Mouse (Mus musculus) c-Kit-negative CD71-positive TER-119-positive erythroid progenitor cells, embryonic 14.5 days (primary cell): ENCODE results near the gene Il18bp.

Source experiments
- DNase-seq: peaks from one replicate; pipeline ENCODE4 v3.0.0-alpha.2; 2013; ENCODE audit warnings: low read depth, low spot score

Gene Il18bp

GRCm38 (mm10) chr7:102006520-102006919 lies 12.0 kb downstream of the Il18bp start:
- DNase-seq: peak; percentile 40

- DNase-seq: no peak
Observed at GRCm38 (mm10) chr7:102000921-102001630, 17.4 kb downstream of the Il18bp start.

DNA sequence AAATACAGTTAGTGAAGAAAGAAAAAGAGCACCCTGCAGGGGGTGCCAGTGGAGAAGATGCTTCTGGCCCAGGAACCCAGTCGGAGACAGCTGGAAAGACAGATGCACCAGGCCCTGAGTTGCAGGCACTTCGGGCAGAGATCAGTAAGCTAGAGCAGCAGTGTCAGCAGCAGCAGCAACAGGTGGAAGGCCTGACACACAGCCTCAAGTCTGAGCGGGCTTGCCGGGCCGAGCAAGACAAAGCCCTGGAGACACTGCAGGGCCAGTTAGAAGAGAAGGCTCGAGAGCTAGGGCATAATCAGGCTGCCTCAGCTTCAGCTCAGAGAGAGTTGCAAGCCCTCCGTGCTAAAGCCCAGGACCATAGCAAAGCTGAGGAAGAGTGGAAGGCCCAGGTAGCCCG lies 18.2 kb downstream of the Il18bp start:
- DNase-seq: no peak

DNA sequence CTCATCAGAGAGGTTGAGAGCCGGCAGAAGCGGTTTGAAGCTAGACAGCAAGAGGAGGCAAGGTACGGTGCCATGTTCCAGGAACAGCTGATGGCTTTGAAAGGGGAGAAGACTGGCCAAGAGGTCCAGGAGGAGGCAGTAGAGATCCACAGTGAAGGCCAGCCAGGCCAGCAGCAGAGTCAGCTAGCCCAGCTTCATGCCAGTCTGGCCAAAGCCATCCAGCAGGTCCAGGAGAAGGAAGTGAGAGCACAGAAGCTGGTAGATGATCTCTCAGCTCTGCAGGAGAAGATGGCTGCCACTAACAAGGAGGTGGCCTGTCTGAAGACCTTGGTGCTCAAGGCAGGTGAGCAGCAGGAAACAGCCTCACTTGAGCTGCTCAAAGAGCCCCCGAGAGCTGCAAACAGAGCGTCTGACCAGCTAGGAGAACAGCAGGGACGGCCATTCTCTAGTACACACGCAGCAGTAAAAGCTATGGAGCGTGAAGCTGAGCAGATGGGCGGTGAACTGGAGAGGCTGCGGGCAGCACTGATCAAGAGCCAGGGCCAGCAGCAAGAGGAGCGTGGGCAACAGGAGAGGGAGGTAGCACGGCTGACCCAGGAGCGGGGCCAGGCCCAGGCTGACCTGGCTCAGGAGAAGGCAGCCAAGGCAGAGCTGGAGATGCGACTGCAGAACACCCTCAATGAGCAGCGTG lies 18.9 kb downstream of the Il18bp start:
- no peak for DNase-seq

- DNase-seq: peak; percentile 36
Observed at GRCm38 (mm10) chr7:101998194-101998927, 20.1 kb downstream of the Il18bp start.

DNA sequence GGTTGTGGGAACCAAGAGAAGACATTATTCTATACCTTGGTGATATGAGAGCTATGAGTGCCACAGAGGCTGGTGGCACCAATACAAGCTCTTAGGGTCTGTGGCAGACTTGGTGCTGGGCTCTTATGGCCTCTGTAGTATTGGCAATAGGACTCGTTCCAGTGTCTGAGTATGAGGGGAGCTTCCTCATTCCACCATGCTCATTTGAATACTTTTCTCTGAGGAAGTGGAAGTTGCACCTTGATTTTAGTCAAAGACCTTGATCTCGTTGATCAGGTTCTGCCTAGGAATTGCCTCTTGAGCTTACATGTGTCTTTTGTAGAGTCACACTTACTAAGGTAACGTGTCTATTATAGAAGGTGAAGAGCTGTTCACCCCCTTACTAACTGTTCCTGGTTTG lies 24.2 kb downstream of the Il18bp start:
- no peak for DNase-seq

GRCm38 (mm10) chr7:101985081-101985480 lies 33.4 kb downstream of the Il18bp start:
- no peak for DNase-seq

- no peak for DNase-seq
Observed at GRCm38 (mm10) chr7:101982735-101983134, 35.8 kb downstream of the Il18bp start.

DNA sequence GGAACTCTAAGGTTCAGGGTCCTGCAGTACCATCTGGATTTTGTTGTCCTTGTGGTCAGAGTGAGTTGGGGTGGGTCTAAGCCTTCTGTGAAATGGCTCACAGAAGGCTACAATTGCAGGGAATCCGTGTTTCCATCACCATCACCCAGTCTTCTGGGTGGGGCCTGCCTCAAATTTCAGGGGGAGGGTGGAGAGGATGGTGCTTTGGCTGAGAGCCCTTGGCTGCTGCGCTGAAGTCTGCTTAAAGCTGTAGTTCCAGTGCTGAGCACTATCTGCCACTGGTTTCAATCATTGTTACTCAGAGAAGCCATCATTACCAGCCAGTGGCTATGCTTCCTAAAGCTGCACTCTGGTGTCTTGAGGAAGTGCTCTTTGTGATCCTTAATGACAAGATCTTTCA lies 44.0 kb downstream of the Il18bp start:
- no peak for DNase-seq

- no peak for DNase-seq
Observed at GRCm38 (mm10) chr7:101973730-101974129, 44.8 kb downstream of the Il18bp start.

DNA sequence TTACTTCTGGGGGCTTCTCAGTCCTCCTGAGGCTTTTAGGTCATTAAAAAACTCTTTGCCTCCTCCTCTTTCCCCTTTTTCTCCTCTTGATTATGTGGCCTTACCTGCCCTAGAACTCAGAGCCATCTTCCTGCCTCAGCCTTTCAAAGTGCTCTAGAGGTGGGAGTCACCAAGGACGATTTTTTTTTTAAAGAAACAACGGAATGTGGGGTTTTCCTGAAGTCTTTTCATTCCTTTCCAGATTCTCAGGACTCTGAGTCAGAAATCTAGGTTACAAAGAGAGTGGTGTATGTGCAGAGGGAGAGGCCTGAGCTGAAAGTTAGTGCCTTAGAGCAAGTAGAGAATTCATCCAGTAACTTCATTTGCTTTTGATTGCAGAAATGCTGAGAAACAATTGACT lies 46.8 kb downstream of the Il18bp start:
- DNase-seq: no peak

GRCm38 (mm10) chr7:101970821-101971461 lies 47.5 kb downstream of the Il18bp start:
- no peak for DNase-seq

GRCm38 (mm10) chr7:101970429-101970775 lies 48.1 kb downstream of the Il18bp start:
- DNase-seq: no peak

DNA sequence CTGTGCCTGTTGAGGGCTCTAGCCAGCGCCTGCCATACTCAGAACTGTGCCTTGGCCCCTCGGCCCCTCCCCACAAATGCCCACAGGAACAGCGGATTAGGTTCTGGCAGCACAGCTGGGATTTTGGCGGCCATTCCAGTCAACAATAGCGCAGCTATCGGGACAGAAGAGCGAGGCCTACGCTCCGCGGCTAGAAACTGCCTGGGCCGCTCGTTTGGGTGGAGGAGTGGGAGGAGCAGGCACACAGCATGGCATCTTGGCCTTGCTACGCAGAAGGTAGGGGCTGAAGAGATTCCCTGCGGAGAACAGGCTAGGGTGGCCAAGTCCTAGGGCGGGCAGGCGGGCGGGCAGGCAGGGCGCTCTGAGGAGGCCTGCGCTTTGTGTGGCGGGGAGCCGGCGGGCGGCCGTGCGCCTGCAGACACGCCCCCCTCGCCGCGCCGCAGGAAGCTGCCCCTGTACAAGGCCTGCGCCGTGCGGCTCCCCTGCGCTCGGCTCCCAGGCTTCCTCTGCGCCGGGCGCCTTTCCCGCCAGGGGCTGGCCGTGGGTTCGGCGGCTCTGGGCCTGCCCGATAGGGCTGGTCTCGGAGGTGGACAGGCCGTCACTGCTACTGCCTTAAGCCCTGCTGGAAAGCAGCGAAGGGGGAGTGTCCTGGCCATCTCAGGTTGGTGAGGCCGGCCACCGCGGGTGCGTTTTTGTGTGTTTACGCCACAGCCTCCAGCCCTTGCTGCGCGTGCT lies 48.6 kb downstream of the Il18bp start:
- peak; percentile 31 for DNase-seq

DNA sequence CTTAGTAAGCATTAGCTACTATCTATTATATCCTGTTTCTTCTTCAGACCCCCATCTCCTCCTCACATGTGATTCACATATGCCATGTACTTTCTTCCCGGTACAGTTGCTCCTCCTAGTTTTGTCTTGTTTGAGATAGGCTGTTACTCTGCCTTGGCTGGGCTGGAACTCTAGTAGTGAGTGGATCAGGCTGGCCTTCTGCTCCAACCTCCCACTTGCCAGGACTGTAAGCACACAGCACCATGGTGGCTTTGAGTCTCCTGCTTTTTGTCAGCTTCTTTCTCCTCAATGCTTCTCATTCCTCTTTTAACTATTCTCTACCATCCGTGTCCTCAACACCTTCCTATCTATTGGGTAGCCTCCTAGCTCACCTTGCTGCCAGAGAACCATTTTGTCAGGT lies 49.7 kb downstream of the Il18bp start:
- DNase-seq: no peak

GRCm38 (mm10) chr7:101967256-101967655 lies 51.2 kb downstream of the Il18bp start:
- no peak for DNase-seq

DNA sequence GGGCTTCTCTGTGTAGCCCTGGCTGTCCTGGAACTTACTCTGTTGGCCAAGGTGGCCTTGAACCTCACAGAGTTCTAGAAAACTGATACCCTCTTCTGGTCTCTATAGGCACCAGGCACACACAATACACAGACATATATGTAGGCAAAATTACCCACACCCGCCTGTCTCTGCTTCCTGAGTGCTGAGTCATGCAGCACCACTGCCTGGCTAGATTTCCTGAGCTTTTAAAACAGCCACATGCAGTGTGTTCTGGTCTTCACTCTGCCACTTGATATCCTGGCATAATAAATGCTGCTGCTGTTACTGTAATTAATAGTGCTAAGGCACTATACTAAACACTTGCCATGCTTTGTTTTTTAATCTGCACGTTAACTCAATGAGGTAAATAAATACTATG lies 52.9 kb downstream of the Il18bp start:
- DNase-seq: peak; percentile 52
